Mouse (Mus musculus) stomach, embryonic 14.5 days (tissue): ENCODE measurements at regions not wholly inside any gene's neighbourhood (a gene's known extent, or its start where the extent isn't known, plus 50 kb on each side); places are given as distances from the start of the nearest gene placed in this dataset.

Experiments used
- ATAC-seq: fragments of 200-750 bp; cut with Nextera tagmentation; 2 replicates; pipeline ENCODE4 v1.8.0; 2017; ENCODE audit warnings: low read depth, moderate TSS enrichment; ENCODE audit not compliant: insufficient number of reproducible peaks, insufficient read depth, low FRiP score
- H3K27ac ChIP-seq: fragments of 300-500 bp; sonication (generic); 2 replicates; pipeline ENCODE4 v1.5.1; 2014; ENCODE audit warnings: mild to moderate bottlenecking, low read length, moderate library complexity, mixed read lengths
- H3K27me3 ChIP-seq: fragments of 300-500 bp; sonication (generic); 2 replicates; pipeline ENCODE4 v1.6.1; 2014; ENCODE audit warnings: low read length, control low read depth, mixed read lengths; ENCODE audit not compliant: control insufficient read depth, insufficient read depth
- H3K36me3 ChIP-seq: fragments of 300-500 bp; sonication (generic); 2 replicates; pipeline ENCODE4 v1.6.1; 2014; ENCODE audit warnings: mild to moderate bottlenecking, control low read depth, low read length, moderate library complexity, mixed read lengths; ENCODE audit not compliant: control insufficient read depth, insufficient read depth
- H3K4me1 ChIP-seq: fragments of 300-500 bp; sonication (generic); 2 replicates; pipeline ENCODE4 v1.6.1; 2014; ENCODE audit warnings: low read length, control low read depth, mixed read lengths; ENCODE audit not compliant: control insufficient read depth, insufficient read depth
- H3K4me2 ChIP-seq: fragments of 300-500 bp; sonication (generic); replicated peaks from 2 replicates; pipeline ENCODE4 v1.6.1; 2014; ENCODE audit warnings: low read depth, low read length, control low read depth
- H3K4me3 ChIP-seq: fragments of 300-500 bp; sonication (generic); 2 replicates; pipeline ENCODE4 v1.5.1; 2014; ENCODE audit warnings: low read depth, low read length, control low read depth
- H3K9ac ChIP-seq: fragments of 300-500 bp; sonication (generic); replicated peaks from 2 replicates; pipeline ENCODE4 v1.6.1; 2014; ENCODE audit warnings: low read depth, mild to moderate bottlenecking, control low read depth, low read length, moderate library complexity, mixed read lengths
- H3K9me3 ChIP-seq: fragments of 300-500 bp; sonication (generic); 2 replicates; pipeline ENCODE4 v1.6.1; 2016; ENCODE audit warnings: low read depth, low read length, control low read depth; ENCODE audit not compliant: control insufficient read depth
- WGBS: fragments of 180-500 bp; shearing (Covaris S2); extraction: QIAGEN DNeasy Blood & Tissue Kit; methylation state at CpG from one replicate; pipeline ENCODE4 v1.1.7; 2014; 5-methylcytosine and 5-hydroxymethylcytosine counted together

DNA sequence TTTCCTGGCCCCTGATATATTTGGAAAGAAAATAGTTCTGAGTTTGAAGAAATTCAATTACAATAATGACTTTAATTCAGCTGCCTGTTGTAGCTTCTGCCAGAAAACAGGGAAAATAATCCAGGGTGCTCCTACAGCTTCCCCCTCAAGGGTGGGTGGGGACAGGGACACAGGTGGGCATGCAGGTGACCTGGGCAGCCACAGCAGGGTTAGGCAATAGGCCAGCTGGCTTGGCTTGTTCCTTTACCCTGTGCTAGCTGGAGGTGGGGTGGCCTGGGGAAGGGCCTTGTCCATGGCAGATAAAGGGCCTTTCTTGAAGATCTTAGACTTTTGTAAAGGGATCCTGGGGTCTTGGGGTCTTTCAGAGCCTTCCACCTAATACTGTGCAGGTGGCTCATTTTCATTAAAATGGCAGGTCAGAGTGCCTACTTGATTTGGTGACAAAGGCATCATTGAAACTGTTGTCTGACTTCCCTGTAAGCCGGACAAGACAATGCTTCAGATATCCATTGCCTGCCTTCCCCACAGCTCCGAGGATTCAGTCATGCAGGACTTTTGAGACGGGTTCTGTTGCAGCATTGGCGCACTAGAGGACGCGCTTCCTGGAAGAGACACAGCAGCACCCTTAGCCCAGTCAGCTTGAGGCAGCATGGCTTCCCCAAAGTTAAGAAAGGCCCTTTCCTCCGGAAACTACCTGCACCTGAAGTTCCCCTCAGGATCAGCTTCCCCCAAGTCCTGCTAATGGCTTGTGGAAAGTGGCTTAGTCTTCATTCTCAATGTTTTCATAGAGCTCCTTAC is 164.9 kb upstream of the Kbtbd8 start:
- Histone ChIP-seq H3K4me1 (no peaks in the 10 kb centered on the region), H3K27me3 (no peaks in the 10 kb centered on the region), H3K9ac (no peak overlapping the region), H3K9me3 (peaks cover 4% of the 10 kb centered on the region; the same call in 1 of the 2 replicates), H3K36me3 (no peaks in the 10 kb centered on the region), H3K27ac (no peak overlapping the region), H3K4me2 (no peak overlapping the region), H3K4me3 (no peak overlapping the region)
- WGBS: 90% methylated on average over 7 of the region's 7 CpGs
- no peak for ATAC-seq

DNA sequence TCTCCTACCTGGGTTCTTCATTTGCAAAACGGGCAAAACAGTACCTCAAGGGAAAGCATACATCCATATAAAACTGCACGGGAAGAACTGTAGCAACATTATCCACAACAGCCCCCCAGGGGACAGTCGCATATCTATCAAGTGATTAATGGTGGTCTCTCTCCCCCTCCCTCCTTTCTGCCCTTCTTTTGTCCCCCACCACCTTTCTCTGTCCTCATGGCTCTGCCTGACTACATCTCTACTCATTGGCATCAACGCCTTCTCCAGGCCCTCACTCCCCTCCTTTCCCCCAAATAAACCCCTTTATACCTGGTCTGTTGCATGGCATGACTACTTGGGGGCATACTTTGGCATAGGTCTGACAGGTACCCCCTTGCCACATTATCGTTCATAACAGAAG is 166.1 kb upstream of the Kbtbd8 start:
- whole genome bisulfite sequencing: 81% methylated on average over 5 of the region's 5 CpGs
- H3K4me1 ChIP-seq: peaks cover 7% of the 10 kb centered on the region; the same call in 1 of the 2 replicates
- H3K9ac ChIP-seq: no peak overlapping the region
- no peaks in the 10 kb centered on the region for H3K36me3 ChIP-seq
- H3K27me3 ChIP-seq: no peaks in the 10 kb centered on the region
- no peak overlapping the region for H3K27ac ChIP-seq
- no peak overlapping the region for H3K4me3 ChIP-seq
- H3K9me3 ChIP-seq: peaks cover 4% of the 10 kb centered on the region; the same call in 1 of the 2 replicates
- ATAC-seq: no peak
- H3K4me2 ChIP-seq: no peak overlapping the region

GRCm38 (mm10) chr6:94950319-94950718 is 166.7 kb upstream of the Kbtbd8 start:
- Histone ChIP-seq H3K27me3 (no peaks in the 10 kb centered on the region), H3K4me2 (no peak overlapping the region), H3K4me1 (peaks cover 9% of the 10 kb centered on the region; the same call in 1 of the 2 replicates), H3K36me3 (no peaks in the 10 kb centered on the region), H3K27ac (no peak overlapping the region), H3K9me3 (peaks cover 4% of the 10 kb centered on the region; the same call in 1 of the 2 replicates), H3K4me3 (no peak overlapping the region), H3K9ac (no peak overlapping the region)
- WGBS: 88% methylated on average over 2 of the region's 2 CpGs
- no peak for ATAC-seq

DNA sequence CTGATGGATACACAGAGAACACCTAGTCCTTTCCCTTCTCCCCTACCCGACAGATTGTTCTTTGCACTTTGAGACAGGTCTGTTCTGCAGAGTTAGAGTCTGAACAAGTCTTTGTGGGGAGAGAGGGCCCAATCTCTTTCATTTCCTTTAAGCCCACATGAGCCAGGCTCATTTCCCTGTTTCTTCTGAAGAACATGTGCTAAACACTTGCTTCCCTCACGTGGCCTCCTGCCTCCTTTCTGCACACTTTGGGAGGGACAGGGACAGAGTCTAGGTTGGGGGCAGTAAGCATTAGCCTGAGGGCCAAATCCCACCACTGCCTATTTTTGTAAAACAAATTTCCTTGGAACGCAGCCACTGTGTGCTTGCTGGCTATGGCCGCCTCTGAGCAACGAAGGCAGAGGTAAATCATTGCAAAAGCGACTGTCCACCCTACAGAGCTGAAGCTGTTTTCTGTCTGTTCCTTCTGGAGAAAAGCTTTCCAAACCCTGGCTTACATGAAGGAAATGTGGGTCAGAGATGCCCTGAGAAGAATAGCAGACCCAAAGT is 170.6 kb upstream of the Kbtbd8 start:
- Histone ChIP-seq H3K9ac (no peak overlapping the region), H3K4me1 (peaks cover 15% of the 10 kb centered on the region; the same call in 1 of the 2 replicates), H3K4me2 (no peak overlapping the region), H3K4me3 (no peak overlapping the region), H3K27ac (peak overlapping the region; percentile 33; the same call in 1 of the 2 replicates), H3K27me3 (no peaks in the 10 kb centered on the region), H3K36me3 (no peaks in the 10 kb centered on the region), H3K9me3 (no peaks in the 10 kb centered on the region)
- WGBS: 54% methylated on average over 6 of the region's 6 CpGs
- no peak for ATAC-seq

GRCm38 (mm10) chr6:94945715-94946114 is 171.3 kb upstream of the Kbtbd8 start:
- peaks cover 15% of the 10 kb centered on the region; the same call in 1 of the 2 replicates for H3K4me1 ChIP-seq
- no peak overlapping the region for H3K9ac ChIP-seq
- no peak overlapping the region for H3K27ac ChIP-seq
- 81% methylated on average over 5 of the region's 5 CpGs for WGBS
- H3K36me3 ChIP-seq: no peaks in the 10 kb centered on the region
- no peak overlapping the region for H3K4me2 ChIP-seq
- no peak for ATAC-seq
- no peak overlapping the region for H3K4me3 ChIP-seq
- no peaks in the 10 kb centered on the region for H3K9me3 ChIP-seq
- H3K27me3 ChIP-seq: no peaks in the 10 kb centered on the region

DNA sequence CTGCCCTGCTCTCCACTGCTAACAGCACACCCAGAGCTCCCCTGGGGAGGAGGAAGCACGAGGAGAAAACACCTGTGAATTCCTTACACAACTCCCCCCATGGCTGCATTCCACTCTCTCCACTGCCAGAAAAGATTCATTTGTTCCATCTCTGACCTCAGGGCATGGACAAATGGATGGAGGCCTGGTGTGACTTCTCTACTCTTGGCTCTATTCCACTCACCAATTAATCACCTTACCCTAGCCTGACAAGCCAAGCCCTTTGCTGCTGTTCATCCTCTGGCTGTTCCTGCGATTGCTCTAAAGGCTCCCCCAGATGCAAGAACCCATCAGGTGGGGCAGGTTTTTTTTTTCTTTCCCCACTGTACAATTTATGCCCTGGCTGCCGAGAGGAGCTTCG is 172.8 kb upstream of the Kbtbd8 start:
- ATAC-seq: peak; percentile 84; the same call in 1 of the 2 replicates
- 10% methylated on average over 4 of the region's 4 CpGs for WGBS
- H3K4me1 ChIP-seq: peaks cover 15% of the 10 kb centered on the region; the same call in 1 of the 2 replicates
- H3K9ac ChIP-seq: no peak overlapping the region
- H3K4me3 ChIP-seq: no peak overlapping the region
- no peak overlapping the region for H3K27ac ChIP-seq
- no peaks in the 10 kb centered on the region for H3K36me3 ChIP-seq
- no peaks in the 10 kb centered on the region for H3K9me3 ChIP-seq
- H3K27me3 ChIP-seq: no peaks in the 10 kb centered on the region
- no peak overlapping the region for H3K4me2 ChIP-seq

- no peak overlapping the region for H3K9ac ChIP-seq
- H3K27ac ChIP-seq: no peak overlapping the region
- H3K4me2 ChIP-seq: no peak overlapping the region
- H3K4me1 ChIP-seq: peaks cover 1% of the 10 kb centered on the region; the same call in 1 of the 2 replicates
- H3K27me3 ChIP-seq: no peaks in the 10 kb centered on the region
- H3K36me3 ChIP-seq: no peaks in the 10 kb centered on the region
- H3K9me3 ChIP-seq: no peaks in the 10 kb centered on the region
- 87% methylated on average over 2 of the region's 2 CpGs for WGBS
- ATAC-seq: no peak
- no peak overlapping the region for H3K4me3 ChIP-seq
Measured at GRCm38 (mm10) chr6:94938949-94939348, 178.1 kb upstream of the Kbtbd8 start.

GRCm38 (mm10) chr6:94936206-94936605 is 180.8 kb upstream of the Kbtbd8 start:
- H3K4me3 ChIP-seq: no peak overlapping the region
- 73% methylated on average over 5 of the region's 5 CpGs for WGBS
- ATAC-seq: no peak

More at GRCm38 (mm10) chr6:94936206-94936605, 180.8 kb upstream of the Kbtbd8 start:
- Histone ChIP-seq H3K36me3 (no peaks in the 10 kb centered on the region), H3K4me2 (no peak overlapping the region), H3K27me3 (no peaks in the 10 kb centered on the region), H3K27ac (no peak overlapping the region), H3K9me3 (no peaks in the 10 kb centered on the region), H3K4me1 (no peaks in the 10 kb centered on the region), H3K9ac (no peak overlapping the region)
